Mouse (Mus musculus) CH12.LX (cell line): ENCODE results near the gene Rbm3. TPM values are rescaled to one million over a fixed set of nuclear protein-coding genes. Genes with fewer than 3 reads are reported as not detected.

ENCODE experiments used
- DNase-seq: peaks from one replicate; pipeline ENCODE4 v3.0.0-alpha.2; 2013; ENCODE audit errors: extremely low read depth
- H3K27ac ChIP-seq: 2 replicates; pipeline ENCODE4 v1.5.1; 2012; ENCODE audit warnings: low read depth, mild to moderate bottlenecking, control low read depth, moderate library complexity; ENCODE audit not compliant: insufficient read depth
- H3K27me3 ChIP-seq: replicated peaks from 2 replicates; pipeline ENCODE3; 2012; ENCODE audit warnings: inconsistent platforms
- H3K36me3 ChIP-seq, 2 experiments: replicated peaks in 1 of 2; 2 replicates each; pipeline versions ENCODE3 to v1.6.1; 2012; ENCODE audit warnings: inconsistent platforms in 1 of 2, low read length in 1 of 2, mild to moderate bottlenecking in 1 of 2, mixed read lengths in 1 of 2, moderate library complexity in 1 of 2; ENCODE audit not compliant: control insufficient read depth in 1 of 2, insufficient read depth in 1 of 2
- H3K4me1 ChIP-seq, 2 experiments: 2 replicates each; pipeline ENCODE4 v1.6.1; 2012; ENCODE audit warnings: inconsistent platforms in 1 of 2, moderate library complexity in 1 of 2; ENCODE audit not compliant: insufficient read depth in 2 of 2, control insufficient read depth in 1 of 2
- H3K4me2 ChIP-seq: 2 replicates; pipeline ENCODE4 v1.6.1; 2012; ENCODE audit warnings: low read depth, mild to moderate bottlenecking, control low read depth; ENCODE audit not compliant: poor library complexity, insufficient read depth, severe bottlenecking
- H3K4me3 ChIP-seq, 3 experiments: fragments of 150-350 bp in 1 of 3; sonication (generic) in 1 of 3; replicated peaks in 1 of 3; 2 replicates each; pipeline versions ENCODE3 to v1.5.1; 2011 to 2012; ENCODE audit warnings: low read depth in 2 of 3, low read length in 2 of 3, mild to moderate bottlenecking in 2 of 3, moderate library complexity in 2 of 3, control low read depth in 1 of 3, improper control_type of control experiment in 1 of 3, inconsistent platforms in 1 of 3, mixed read lengths in 1 of 3; ENCODE audit not compliant: poor library complexity in 1 of 3
- H3K79me2 ChIP-seq: replicated peaks from 2 replicates; pipeline ENCODE4 v1.6.1; 2012; ENCODE audit warnings: mild to moderate bottlenecking, moderate library complexity; ENCODE audit not compliant: control insufficient read depth, poor library complexity, insufficient read depth, severe bottlenecking; ENCODE audit errors: extremely low read depth
- H3K9ac ChIP-seq: 2 replicates; pipeline ENCODE4 v1.6.1; 2012; ENCODE audit warnings: low read depth, mild to moderate bottlenecking, control low read depth, moderate library complexity; ENCODE audit not compliant: insufficient read depth
- H3K9me3 ChIP-seq: replicated peaks from 2 replicates; pipeline ENCODE3; 2012; ENCODE audit warnings: low read length, inconsistent platforms, mixed read lengths
- CHD1 ChIP-seq: IDR thresholded peaks from 2 replicates; pipeline ENCODE4 v1.6.1; 2012; ENCODE audit warnings: low read depth, low read length, improper control_type of control experiment, inconsistent platforms
- CHD2 ChIP-seq: IDR thresholded peaks from 2 replicates; pipeline ENCODE4 v1.6.1; 2011; ENCODE audit warnings: low read length, improper control_type of control experiment
- E2F4 ChIP-seq: IDR thresholded peaks from 2 replicates; pipeline ENCODE4 v1.6.1; 2011; ENCODE audit warnings: low read depth, low read length, improper control_type of control experiment; ENCODE audit not compliant: insufficient replicate concordance
- GABPA ChIP-seq: IDR thresholded peaks from 2 replicates; pipeline ENCODE4 v1.6.1; 2012; ENCODE audit warnings: low read depth, low read length, improper control_type of control experiment, inconsistent platforms; ENCODE audit not compliant: insufficient replicate concordance
- IRF4 ChIP-seq: IDR thresholded peaks from 2 replicates; pipeline ENCODE4 v1.6.1; 2014; ENCODE audit warnings: low read depth, mild to moderate bottlenecking, inconsistent platforms, low read length, improper control_type of control experiment
- KAT2A ChIP-seq: IDR thresholded peaks from 2 replicates; pipeline ENCODE4 v1.6.1; 2012; ENCODE audit warnings: low read length, improper control_type of control experiment, inconsistent platforms; ENCODE audit not compliant: insufficient replicate concordance
- MEF2A ChIP-seq: IDR thresholded peaks from 2 replicates; pipeline ENCODE4 v1.6.1; 2014; ENCODE audit warnings: low read depth, mild to moderate bottlenecking, inconsistent platforms, low read length, improper control_type of control experiment, borderline replicate concordance
- MXI1 ChIP-seq: IDR thresholded peaks from 2 replicates; pipeline ENCODE4 v1.6.1; 2011; ENCODE audit warnings: mild to moderate bottlenecking, low read depth, low read length, improper control_type of control experiment
- RCOR1 ChIP-seq: conservative IDR thresholded peaks from 2 replicates; pipeline ENCODE4 v1.6.1; 2012; ENCODE audit warnings: low read depth, mild to moderate bottlenecking, inconsistent platforms, low read length, improper control_type of control experiment
- SIN3A ChIP-seq: IDR thresholded peaks from 2 replicates; pipeline ENCODE4 v1.6.1; 2012; ENCODE audit warnings: low read length, improper control_type of control experiment, inconsistent platforms
- TBP ChIP-seq: conservative IDR thresholded peaks from 2 replicates; pipeline ENCODE4 v1.6.1; 2011; ENCODE audit warnings: low read depth, low read length, improper control_type of control experiment
- UBTF ChIP-seq: IDR thresholded peaks from 2 replicates; pipeline ENCODE4 v1.6.1; 2012; ENCODE audit warnings: low read depth, mild to moderate bottlenecking, inconsistent platforms, low read length, improper control_type of control experiment, moderate library complexity
- ZC3H11A ChIP-seq: IDR thresholded peaks from 2 replicates; pipeline ENCODE4 v1.6.1; 2012; ENCODE audit warnings: low read depth, mild to moderate bottlenecking, inconsistent platforms, low read length, improper control_type of control experiment
- ZMIZ1 ChIP-seq: IDR thresholded peaks from 2 replicates; pipeline ENCODE4 v1.6.1; 2012; ENCODE audit warnings: low read depth, mild to moderate bottlenecking, inconsistent platforms, low read length, improper control_type of control experiment
- ZNF384 ChIP-seq: IDR thresholded peaks from 2 replicates; pipeline ENCODE4 v1.6.1; 2012; ENCODE audit warnings: low read depth, low read length, improper control_type of control experiment, inconsistent platforms
- dilution Hi-C: fragments of 300-500 bp; cut with MboI; formaldehyde crosslinking; loops from 2 replicates; pipeline ENCODE4 v1.14.3; 2020; ENCODE audit warnings: low sequenced_read_pairs; ENCODE audit not compliant: extremely low pct_unique_long_range_greater_than_20kb, extremely low pct_ligation_motif_present
- in situ Hi-C: fragments of 300-500 bp; cut with MboI; formaldehyde crosslinking; loops from 3 replicates; pipeline ENCODE4 v1.14.3; 2019; ENCODE audit warnings: low sequenced_read_pairs, low pct_ligation_motif_present, low pct_unique_long_range_greater_than_20kb, mixed read lengths
- polyA plus RNA-seq: library from polyadenylated mRNA; unstranded; fragments of >175 nt; gene quantifications from 2 replicates; pipeline ENCODE4 v1.2.1, GENCODE M21; 2012; ENCODE audit warnings: low read depth; ENCODE audit not compliant: insufficient read length
- total RNA-seq, 2 experiments: library from RNA; depleted of rRNA; stranded (reverse); fragments of 300-350 nt in 1 of 2; fragments of >200 nt in 1 of 2; gene quantifications; 2 replicates each; pipeline ENCODE4 v1.2.3; 2012 to 2014

Rbm3 gene
- total and polyA plus RNA-seq, 3 experiments: 681 to 2,152 (median 778) TPM

DNA sequence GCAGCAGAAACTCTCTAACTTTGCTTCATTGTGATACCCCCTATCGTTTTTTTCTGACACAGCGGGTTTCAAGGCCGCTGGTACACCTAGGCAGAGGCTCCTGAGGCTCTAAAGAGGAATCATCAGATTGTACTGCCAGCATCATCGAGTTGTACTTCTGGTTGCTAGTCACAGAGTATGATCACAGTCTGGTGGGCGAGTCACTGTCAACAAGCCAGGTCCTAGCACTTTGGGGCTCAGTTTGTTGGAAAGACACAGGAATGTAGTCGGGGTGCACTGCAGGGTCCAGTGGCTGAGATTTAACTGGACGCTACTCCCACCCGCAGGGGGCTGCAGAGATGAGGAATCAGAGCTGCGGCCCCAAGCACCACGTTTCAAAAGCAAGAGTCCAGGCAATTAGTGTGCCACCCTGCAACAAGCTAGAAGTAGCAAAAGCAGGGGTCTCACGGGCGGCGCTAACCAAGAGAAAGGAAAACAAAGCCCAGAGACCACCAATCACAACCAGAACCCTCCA is 46.5 kb upstream of the Rbm3 start:
- Histone ChIP-seq H3K4me1 (peaks cover 0 to 2% of the 10 kb centered on the region in 2 experiments; a peak in 2 of 4 replicates), H3K4me3 (peak overlapping the region; percentile 65 to 78 (median 75)), H3K27ac (no peak overlapping the region), H3K4me2 (peak overlapping the region; percentile 49), H3K9ac (peak overlapping the region; percentile 43), H3K36me3 (peaks cover 9 to 11% of the 10 kb centered on the region in 2 experiments), H3K79me2 (no peaks in the 10 kb centered on the region; the same call in 1 of the 2 replicates), H3K27me3 (no peaks in the 10 kb centered on the region), H3K9me3 (no peaks in the 10 kb centered on the region)
- dilution Hi-C loops (no loop called here), in situ Hi-C loops (no loop called here)
- no peak for TF ChIP-seq GABPA
- TF ChIP-seq UBTF: no peak
- TF ChIP-seq SIN3A: peak; percentile 64; the same call in 1 of the 2 replicates
- peak; percentile 11 for DNase-seq

DNA sequence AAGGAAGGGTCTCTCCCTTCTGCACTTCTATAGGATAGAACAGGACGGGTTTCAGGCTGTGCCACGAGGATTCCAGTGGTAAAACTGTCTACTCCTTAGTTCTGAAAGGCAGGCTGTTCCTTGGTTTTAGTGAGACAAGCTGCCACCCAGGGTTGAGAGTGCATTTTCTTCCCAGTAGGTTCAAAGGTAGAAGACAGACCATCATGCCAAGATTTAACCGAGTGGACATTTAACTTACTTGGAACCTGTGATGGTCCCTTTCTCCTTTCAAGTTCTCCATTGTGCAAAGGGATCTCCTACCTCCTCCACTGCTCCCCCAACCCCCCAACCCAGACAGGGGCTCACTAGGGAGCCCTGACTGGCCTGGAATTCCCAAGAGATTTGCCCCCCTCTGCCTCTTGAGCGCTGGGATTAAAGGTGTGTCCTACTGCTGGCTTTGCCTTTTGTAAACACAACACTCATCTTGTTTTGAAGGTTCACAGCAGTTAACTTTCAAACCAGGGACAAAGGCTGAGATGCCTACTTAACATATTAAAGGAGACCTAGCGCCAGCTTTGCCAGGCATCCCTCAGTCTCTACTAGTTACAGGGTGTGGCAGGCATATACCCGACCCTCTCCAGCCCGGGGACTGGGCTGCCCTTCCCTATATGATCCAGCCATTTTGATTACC is 37.3 kb upstream of the Rbm3 start:
- TF ChIP-seq CHD2: no peak
- TF ChIP-seq ZMIZ1: no peak
- TF ChIP-seq ZC3H11A: no peak
- TF ChIP-seq RCOR1: no peak
- TF ChIP-seq MEF2A: no peak
- no peak for TF ChIP-seq IRF4
- TF ChIP-seq GABPA: no peak
- TF ChIP-seq ZNF384: no peak
- TF ChIP-seq E2F4: no peak
- TF ChIP-seq TBP: no peak
- no peak for TF ChIP-seq CHD1
- no peak for TF ChIP-seq MXI1
- no peak for TF ChIP-seq KAT2A
- H3K4me3 ChIP-seq: no peak overlapping the region
- dilution Hi-C loops: no loop called here
- no peaks in the 10 kb centered on the region for H3K9me3 ChIP-seq
- no peak overlapping the region for H3K27ac ChIP-seq
- no peak overlapping the region for H3K9ac ChIP-seq
- DNase-seq: no peak
- H3K79me2 ChIP-seq: no peaks in the 10 kb centered on the region
- H3K27me3 ChIP-seq: no peaks in the 10 kb centered on the region
- no peaks in the 10 kb centered on the region for H3K4me1 ChIP-seq
- in situ Hi-C loops: no loop called here
- peaks cover 16 to 33% of the 10 kb centered on the region in 2 experiments for H3K36me3 ChIP-seq
- no peak overlapping the region for H3K4me2 ChIP-seq
